Comparison of ENCODE assay signal across 18 mouse cellular contexts in the genomic region with DNA sequence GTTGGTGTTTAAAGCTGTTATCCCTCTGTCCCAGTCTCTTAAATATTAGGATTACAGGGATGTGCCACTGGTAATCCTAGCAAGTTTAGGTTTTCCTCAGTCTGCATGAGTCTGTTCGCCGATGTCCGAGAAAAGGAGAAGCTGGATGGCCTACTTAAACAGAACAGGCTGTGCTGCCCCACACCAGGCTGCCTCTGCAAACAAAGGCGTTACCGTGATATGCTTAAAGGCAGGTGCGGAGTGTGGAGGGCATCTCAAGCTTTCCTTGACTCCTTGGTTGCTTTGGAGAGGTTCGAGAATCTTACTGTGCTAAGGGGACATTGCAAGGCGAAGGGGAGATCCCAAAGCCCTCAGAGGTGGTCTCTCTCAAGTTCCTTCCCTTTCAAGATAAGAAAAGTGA. TPM values are rescaled to one million over a fixed set of nuclear protein-coding genes. Genes with fewer than 3 reads are reported as not detected.
"Had no signal": no experiment of that assay in that cellular context is flagged by ENCODE, and none has a peak within 500 bp of the region (broad histone marks: within the 10 kb centered on the region; RNA-seq: fewer than 3 reads in every experiment).

No protein-coding gene starts in this region.

- ATAC-seq: lung, postnatal 0 days; midbrain, embryonic 13.5 days had no signal

- H3K9ac ChIP-seq: liver, embryonic 15.5 days; midbrain, embryonic 13.5 days; neural tube, embryonic 12.5 days had no signal

- H3K36me3 ChIP-seq: liver, embryonic 15.5 days; midbrain, embryonic 13.5 days; neural tube, embryonic 12.5 days had no signal

- H3K27me3 ChIP-seq: liver, embryonic 15.5 days; midbrain, embryonic 13.5 days; neural tube, embryonic 12.5 days had no signal

- H3K9me3 ChIP-seq: liver, embryonic 15.5 days; midbrain, embryonic 13.5 days; neural tube, embryonic 12.5 days had no signal

- H3K27ac ChIP-seq: kidney, postnatal 0 days; liver, embryonic 15.5 days; midbrain, embryonic 13.5 days; neural tube, embryonic 12.5 days had no signal

- H3K4me3 ChIP-seq: liver, embryonic 15.5 days; midbrain, embryonic 13.5 days; myocyte; neural tube, embryonic 12.5 days had no signal

- DNase-seq: kidney, adult 11 months; kidney, adult 9 months; kidney, postnatal 36 days; layer of hippocampus, adult 9-11 months; layer of hippocampus, postnatal 36 days; lung, adult 2 months; lung, postnatal 36 days; retina, postnatal 1 day; right cerebral cortex, postnatal 25 days had no signal

- H3K4me2 ChIP-seq: liver, embryonic 11.5 days; liver, embryonic 15.5 days; midbrain, embryonic 13.5 days; neural tube, embryonic 12.5 days had no signal

- H3K4me1 ChIP-seq: liver, embryonic 15.5 days; midbrain, embryonic 13.5 days had no signal

RNA-seq across cellular contexts. Expression of a gene that starts 31.0 kb away (rescaled TPM):
- polyA plus RNA-seq: kidney, postnatal 0 days; liver, embryonic 11.5 days; liver, embryonic 15.5 days; myocyte; neural tube, embryonic 12.5 days; small intestine, adult 2 months; stomach, embryonic 16.5 days had no signal

RNA-seq across cellular contexts. Expression of a gene that starts 35.1 kb away (rescaled TPM):
- polyA plus RNA-seq: liver, embryonic 15.5 days; myocyte had no signal

RNA-seq across cellular contexts. Expression of a gene that starts 48.8 kb away (rescaled TPM):
- polyA plus RNA-seq: kidney, postnatal 0 days; liver, embryonic 11.5 days; liver, embryonic 15.5 days; midbrain, embryonic 13.5 days; myocyte; neural tube, embryonic 12.5 days; small intestine, adult 2 months; stomach, embryonic 16.5 days had no signal
